Mouse (Mus musculus): ENCODE measurements around the gene Farsa. TPM values are rescaled to one million over a fixed set of nuclear protein-coding genes. Genes with fewer than 3 reads are reported as not detected.

Farsa gene
- polyA plus RNA-seq (2014; fragmentation: Nextera tagmentation; extraction: Ambion mirVana), result 90.4 and 105 TPM in 2 replicates

GRCm38 (mm10) chr8:84856864-84857441, at the start of gene Farsa:
Gene Farsa, plus strand, starts transcription at chr8:84856989.
- H3K4me3 ChIP-seq (ENCODE audit: low read length), result peak within 1 kb of the TSS; percentile 57
- H3K9ac ChIP-seq (ENCODE audit: low read depth, low read length), result peak within 1 kb of the TSS; percentile 78
- H3K4me2 ChIP-seq (replicated peaks; ENCODE audit: low read depth, low read length), result peak within 1 kb of the TSS; percentile 76
- no peak within 1 kb of the TSS for H3K27ac ChIP-seq (ENCODE audit: low read depth, low read length)
- WGBS, result under 1% methylated on average over 39 of the region's 39 CpGs
- peak; percentile 93 for ATAC-seq (ENCODE audit: low FRiP score, low TSS enrichment)
- H3K4me1 ChIP-seq (ENCODE audit: control insufficient read depth, insufficient read depth, low read length), result peaks cover 11% of the 10 kb centered on the region; the same call in 1 of the 2 replicates
- peaks cover 28% of the 10 kb centered on the region for H3K36me3 ChIP-seq (ENCODE audit: control insufficient read depth, insufficient read depth, low read length)
- H3K9me3 ChIP-seq (ENCODE audit: control insufficient read depth, low read length), result no peaks in the 10 kb centered on the region
- no peaks in the 10 kb centered on the region for H3K27me3 ChIP-seq (ENCODE audit: control insufficient read depth, insufficient read depth, low read length)

DNA sequence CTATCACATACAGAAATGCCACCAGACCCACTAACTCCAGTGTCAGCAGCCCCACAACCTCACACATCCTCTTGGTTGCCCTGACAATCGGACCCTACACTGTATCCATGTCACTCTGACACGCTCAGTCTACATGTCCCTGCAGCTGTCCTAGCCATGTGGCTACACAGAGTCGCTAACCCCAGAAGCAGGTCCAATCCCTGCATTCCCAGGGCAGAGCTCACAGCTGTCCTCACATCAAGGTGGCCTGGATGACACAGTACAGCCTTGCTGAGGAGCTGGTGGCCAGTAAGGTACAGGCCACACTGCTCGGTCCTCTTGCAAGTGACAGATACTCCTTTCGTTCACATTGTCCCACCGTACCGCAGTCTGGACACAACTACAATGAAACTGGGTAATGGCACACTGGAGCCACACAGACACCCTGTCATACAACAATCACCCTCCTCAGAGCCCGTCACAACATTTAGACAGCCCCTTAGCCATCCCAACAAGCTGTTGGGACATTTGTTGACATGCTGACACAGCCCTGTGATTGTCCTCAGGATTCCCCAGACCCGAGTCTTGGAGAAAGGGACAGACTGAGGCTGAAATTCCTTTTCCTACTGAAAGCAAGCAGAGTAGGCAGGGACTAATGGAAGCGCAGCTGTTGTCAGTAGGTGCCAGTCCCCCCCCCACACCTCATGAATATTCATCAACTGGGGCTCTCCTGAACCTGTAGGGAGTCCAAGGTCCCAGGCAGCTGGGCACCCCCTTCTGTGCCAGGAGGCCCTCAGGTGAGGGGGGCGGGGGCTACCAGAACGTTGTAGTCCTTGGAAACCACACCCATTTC, 47.5 kb upstream of the Farsa start:
- no peak overlapping the region for H3K27ac ChIP-seq (ENCODE audit: low read depth, low read length)
- H3K9me3 ChIP-seq (ENCODE audit: control insufficient read depth, low read length), result peaks cover 5% of the 10 kb centered on the region; the same call in 1 of the 2 replicates
- H3K4me3 ChIP-seq (ENCODE audit: low read length), result no peak overlapping the region
- peaks cover 57% of the 10 kb centered on the region for H3K27me3 ChIP-seq (ENCODE audit: control insufficient read depth, insufficient read depth, low read length)
- no peak overlapping the region for H3K4me2 ChIP-seq (replicated peaks; ENCODE audit: low read depth, low read length)
- no peak for ATAC-seq (ENCODE audit: low FRiP score, low TSS enrichment)
- no peaks in the 10 kb centered on the region for H3K36me3 ChIP-seq (ENCODE audit: control insufficient read depth, insufficient read depth, low read length)
- H3K4me1 ChIP-seq (ENCODE audit: control insufficient read depth, insufficient read depth, low read length), result 0 out of 2 replicates have a peak, but pooled peaks cover 5% of the 10 kb centered on the region
- WGBS, result 63% methylated on average over 12 of the region's 12 CpGs
- no peak overlapping the region for H3K9ac ChIP-seq (ENCODE audit: low read depth, low read length)

- 80% methylated on average over 5 of the region's 5 CpGs for WGBS
These were observed 46.9 kb upstream of the Farsa start for GRCm38 (mm10) chr8:84809941-84810280.

GRCm38 (mm10) chr8:84810896-84811295, 45.9 kb upstream of the Farsa start:
- 2% methylated on average over 32 of the region's 32 CpGs for WGBS
- peak overlapping the region; percentile 56 for H3K4me2 ChIP-seq (replicated peaks; ENCODE audit: low read depth, low read length)
- peak; percentile 63 for ATAC-seq (ENCODE audit: low FRiP score, low TSS enrichment)
- H3K9ac ChIP-seq (ENCODE audit: low read depth, low read length), result no peak overlapping the region
- H3K4me3 ChIP-seq (ENCODE audit: low read length), result peak overlapping the region; percentile 36
- peaks cover 43% of the 10 kb centered on the region for H3K27me3 ChIP-seq (ENCODE audit: control insufficient read depth, insufficient read depth, low read length)
- H3K9me3 ChIP-seq (ENCODE audit: control insufficient read depth, low read length), result peaks cover 4% of the 10 kb centered on the region; the same call in 1 of the 2 replicates
- H3K4me1 ChIP-seq (ENCODE audit: control insufficient read depth, insufficient read depth, low read length), result 0 out of 2 replicates have a peak, but pooled peaks cover 5% of the 10 kb centered on the region
- no peaks in the 10 kb centered on the region for H3K36me3 ChIP-seq (ENCODE audit: control insufficient read depth, insufficient read depth, low read length)
- H3K27ac ChIP-seq (ENCODE audit: low read depth, low read length), result no peak overlapping the region

More at GRCm38 (mm10) chr8:84809941-84810280, 46.9 kb upstream of the Farsa start:
- Histone ChIP-seq H3K27me3 (ENCODE audit: control insufficient read depth, insufficient read depth, low read length) (peaks cover 52% of the 10 kb centered on the region), H3K27ac (ENCODE audit: low read depth, low read length) (no peak overlapping the region), H3K4me3 (ENCODE audit: low read length) (no peak overlapping the region), H3K9ac (ENCODE audit: low read depth, low read length) (no peak overlapping the region), H3K9me3 (ENCODE audit: control insufficient read depth, low read length) (peaks cover 5% of the 10 kb centered on the region; the same call in 1 of the 2 replicates), H3K4me1 (ENCODE audit: control insufficient read depth, insufficient read depth, low read length) (0 out of 2 replicates have a peak, but pooled peaks cover 5% of the 10 kb centered on the region), H3K36me3 (ENCODE audit: control insufficient read depth, insufficient read depth, low read length) (no peaks in the 10 kb centered on the region), H3K4me2 (replicated peaks; ENCODE audit: low read depth, low read length) (no peak overlapping the region)
- ATAC-seq (ENCODE audit: low FRiP score, low TSS enrichment), result no peak

GRCm38 (mm10) chr8:84811303-84811702, 45.5 kb upstream of the Farsa start:
- no peak for ATAC-seq (ENCODE audit: low FRiP score, low TSS enrichment)
- WGBS, result 25% methylated on average over 10 of the region's 10 CpGs
- Histone ChIP-seq H3K4me2 (replicated peaks; ENCODE audit: low read depth, low read length) (peak overlapping the region; percentile 56), H3K27me3 (ENCODE audit: control insufficient read depth, insufficient read depth, low read length) (peaks cover 39% of the 10 kb centered on the region), H3K4me1 (ENCODE audit: control insufficient read depth, insufficient read depth, low read length) (0 out of 2 replicates have a peak, but pooled peaks cover 5% of the 10 kb centered on the region), H3K4me3 (ENCODE audit: low read length) (peak overlapping the region; percentile 36), H3K27ac (ENCODE audit: low read depth, low read length) (no peak overlapping the region), H3K9ac (ENCODE audit: low read depth, low read length) (no peak overlapping the region), H3K9me3 (ENCODE audit: control insufficient read depth, low read length) (no peaks in the 10 kb centered on the region; the same call in 1 of the 2 replicates), H3K36me3 (ENCODE audit: control insufficient read depth, insufficient read depth, low read length) (no peaks in the 10 kb centered on the region)

GRCm38 (mm10) chr8:84813059-84813458, 43.7 kb upstream of the Farsa start:
- no peak overlapping the region for H3K9ac ChIP-seq (ENCODE audit: low read depth, low read length)
- H3K4me2 ChIP-seq (replicated peaks; ENCODE audit: low read depth, low read length), result no peak overlapping the region
- H3K9me3 ChIP-seq (ENCODE audit: control insufficient read depth, low read length), result no peaks in the 10 kb centered on the region
- H3K4me1 ChIP-seq (ENCODE audit: control insufficient read depth, insufficient read depth, low read length), result 0 out of 2 replicates have a peak, but pooled peaks cover 5% of the 10 kb centered on the region
- H3K27me3 ChIP-seq (ENCODE audit: control insufficient read depth, insufficient read depth, low read length), result peaks cover 35% of the 10 kb centered on the region
- WGBS, result 3% methylated on average over 5 of the region's 5 CpGs
- H3K36me3 ChIP-seq (ENCODE audit: control insufficient read depth, insufficient read depth, low read length), result no peaks in the 10 kb centered on the region
- ATAC-seq (ENCODE audit: low FRiP score, low TSS enrichment), result no peak
- no peak overlapping the region for H3K27ac ChIP-seq (ENCODE audit: low read depth, low read length)
- H3K4me3 ChIP-seq (ENCODE audit: low read length), result no peak overlapping the region

DNA sequence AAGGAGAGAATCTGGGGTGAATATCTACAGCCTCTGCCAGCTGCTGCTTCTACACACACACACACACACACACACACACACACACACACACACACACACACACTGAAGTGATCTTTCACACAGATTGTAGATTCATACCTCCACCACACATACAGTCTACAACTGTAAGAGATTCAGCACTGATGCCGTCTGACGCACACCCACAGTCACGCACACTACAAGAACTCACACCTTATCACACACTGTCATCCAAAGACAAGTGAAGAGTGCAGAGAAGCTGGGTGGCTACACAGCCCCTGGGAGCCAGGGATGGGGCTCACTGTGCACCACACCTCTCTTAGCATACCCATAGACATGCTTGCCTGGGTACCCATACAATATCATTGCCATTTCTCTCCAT, 43.0 kb upstream of the Farsa start:
- no peak for ATAC-seq (ENCODE audit: low FRiP score, low TSS enrichment)
- Histone ChIP-seq H3K9ac (ENCODE audit: low read depth, low read length) (no peak overlapping the region), H3K4me1 (ENCODE audit: control insufficient read depth, insufficient read depth, low read length) (0 out of 2 replicates have a peak, but pooled peaks cover 5% of the 10 kb centered on the region), H3K4me3 (ENCODE audit: low read length) (no peak overlapping the region), H3K27me3 (ENCODE audit: control insufficient read depth, insufficient read depth, low read length) (peaks cover 30% of the 10 kb centered on the region), H3K4me2 (replicated peaks; ENCODE audit: low read depth, low read length) (no peak overlapping the region), H3K27ac (ENCODE audit: low read depth, low read length) (no peak overlapping the region), H3K9me3 (ENCODE audit: control insufficient read depth, low read length) (no peaks in the 10 kb centered on the region), H3K36me3 (ENCODE audit: control insufficient read depth, insufficient read depth, low read length) (no peaks in the 10 kb centered on the region)
- WGBS, result 91% methylated on average over 3 of the region's 3 CpGs

GRCm38 (mm10) chr8:84814240-84814554, 42.6 kb upstream of the Farsa start:
- Histone ChIP-seq H3K4me2 (replicated peaks; ENCODE audit: low read depth, low read length) (no peak overlapping the region), H3K27me3 (ENCODE audit: control insufficient read depth, insufficient read depth, low read length) (peaks cover 26% of the 10 kb centered on the region), H3K27ac (ENCODE audit: low read depth, low read length) (no peak overlapping the region), H3K4me3 (ENCODE audit: low read length) (no peak overlapping the region), H3K9ac (ENCODE audit: low read depth, low read length) (no peak overlapping the region), H3K36me3 (ENCODE audit: control insufficient read depth, insufficient read depth, low read length) (no peaks in the 10 kb centered on the region), H3K4me1 (ENCODE audit: control insufficient read depth, insufficient read depth, low read length) (0 out of 2 replicates have a peak, but pooled peaks cover 5% of the 10 kb centered on the region), H3K9me3 (ENCODE audit: control insufficient read depth, low read length) (no peaks in the 10 kb centered on the region)
- WGBS, result 88% methylated on average over 11 of the region's 11 CpGs
- no peak for ATAC-seq (ENCODE audit: low FRiP score, low TSS enrichment)
